Mouse (Mus musculus): ENCODE data around the gene Csf3.

DNA sequence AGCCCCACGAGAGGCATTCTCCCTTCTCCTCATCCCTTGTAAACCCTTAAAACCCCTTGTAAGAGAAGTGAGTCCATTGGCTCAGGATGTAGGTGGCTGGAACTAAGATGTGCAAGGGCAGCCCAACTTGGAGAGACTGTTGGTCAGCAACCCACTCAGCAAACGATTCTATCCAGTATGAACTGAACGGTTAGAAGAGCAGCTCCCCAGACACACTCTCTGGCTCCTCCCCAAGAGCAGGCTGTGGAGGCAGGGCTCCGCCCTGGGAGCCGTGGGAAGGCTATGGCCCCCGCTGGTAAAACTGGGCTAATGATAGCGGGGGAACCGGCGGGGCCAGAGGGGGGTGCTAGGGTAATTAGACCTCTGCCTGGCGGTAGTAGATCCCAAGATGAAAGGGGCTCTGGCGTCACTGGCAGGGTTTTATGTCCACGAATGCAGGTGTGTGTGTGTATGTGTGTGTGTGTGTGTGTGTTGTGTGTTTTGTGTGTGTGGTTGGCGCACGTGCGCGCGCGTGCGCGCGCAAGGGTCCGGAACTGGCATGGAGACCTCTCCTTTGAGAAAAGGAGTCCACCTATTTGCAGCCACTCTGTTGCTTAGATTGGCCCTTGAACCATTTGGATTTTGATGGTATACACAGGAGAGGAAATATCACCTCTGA lies 39.5 kb downstream of the Csf3 start, which contains the start of gene Thra:
- no peak for TF ChIP-seq TAL1 (IDR thresholded peaks at IDR 0.05; ENCODE audit: low read length)
- no peak for TF ChIP-seq GATA1 (IDR thresholded peaks at IDR 0.05; ENCODE audit: low read length)
